Mouse (Mus musculus) lung, adult 2 months (tissue): ENCODE results near the gene Zdbf2.

ENCODE experiments used
- CTCF ChIP-seq: fragments of 200-500 bp; IDR thresholded peaks from 2 replicates; pipeline ENCODE4 v1.5.1; 2011; ENCODE audit warnings: mild to moderate bottlenecking, low read length, control low read depth; ENCODE audit not compliant: insufficient read depth
- POLR2A ChIP-seq: fragments of 200-500 bp; IDR thresholded peaks from 2 replicates; pipeline ENCODE4 v1.6.1; 2011; ENCODE audit warnings: low read depth, mild to moderate bottlenecking, control low read depth, low read length, borderline replicate concordance; ENCODE audit errors: extremely low read depth

GRCm38 (mm10) chr1:63309661-63310060, 36.6 kb downstream of the Zdbf2 start:
- TF ChIP-seq CTCF = no peak
- TF ChIP-seq POLR2A = no peak
